Mouse (Mus musculus) liver, embryonic 14.5 days (tissue): ENCODE results near the gene Sesn3. TPM values are rescaled to one million over a fixed set of nuclear protein-coding genes. Genes with fewer than 3 reads are reported as not detected.

Experiments
- ATAC-seq: fragments of 200-750 bp; cut with Nextera tagmentation; 2 replicates; pipeline ENCODE4 v1.8.0; 2017; ENCODE audit warnings: moderate number of reproducible peaks, mild to moderate bottlenecking, moderate library complexity; ENCODE audit not compliant: insufficient read depth
- DNase-seq, 3 experiments: peaks; one replicate each; pipeline ENCODE4 v3.0.0-alpha.2; 2012 to 2013; ENCODE audit warnings: low read depth in 3 of 3, low spot score in 3 of 3
- H3K27ac ChIP-seq: fragments of 300-500 bp; sonication (generic); 2 replicates; pipeline ENCODE4 v1.5.1; 2014; ENCODE audit warnings: moderate library complexity, mild to moderate bottlenecking, control low read depth, inconsistent platforms
- H3K27me3 ChIP-seq: fragments of 300-500 bp; sonication (generic); 2 replicates; pipeline ENCODE4 v1.6.1; 2014; ENCODE audit warnings: mild to moderate bottlenecking, low read length, moderate library complexity; ENCODE audit not compliant: control insufficient read depth, insufficient read depth
- H3K36me3 ChIP-seq: fragments of 300-500 bp; sonication (generic); replicated peaks from 2 replicates; pipeline ENCODE4 v1.6.1; 2014; ENCODE audit warnings: low read depth; ENCODE audit not compliant: control insufficient read depth, insufficient read depth
- H3K4me1 ChIP-seq, 2 experiments: fragments of 200-500 bp in 1 of 2; fragments of 300-500 bp in 1 of 2; sonication (generic) in 1 of 2; replicated peaks; 2 replicates each; pipeline ENCODE4 v1.6.1; 2012 to 2014; ENCODE audit warnings: antibody characterized with exemption in 1 of 2, inconsistent platforms in 1 of 2, low read length in 1 of 2; ENCODE audit not compliant: control insufficient read depth in 2 of 2, insufficient read depth in 2 of 2
- H3K4me2 ChIP-seq: fragments of 300-500 bp; sonication (generic); 2 replicates; pipeline ENCODE4 v1.6.1; 2014; ENCODE audit warnings: low read depth, mild to moderate bottlenecking, control low read depth, moderate library complexity
- H3K4me3 ChIP-seq, 2 experiments: fragments of 200-500 bp in 1 of 2; fragments of 300-500 bp in 1 of 2; sonication (generic) in 1 of 2; 2 replicates each; pipeline ENCODE4 v1.5.1; 2012 to 2014; ENCODE audit warnings: low read depth in 2 of 2, low read length in 2 of 2, mild to moderate bottlenecking in 2 of 2, control low read depth in 1 of 2, inconsistent platforms in 1 of 2, moderate library complexity in 1 of 2; ENCODE audit not compliant: insufficient read depth in 1 of 2
- H3K9ac ChIP-seq: fragments of 300-500 bp; sonication (generic); replicated peaks from 2 replicates; pipeline ENCODE4 v1.6.1; 2014; ENCODE audit warnings: mild to moderate bottlenecking, control low read depth, moderate library complexity
- H3K9me3 ChIP-seq: fragments of 300-500 bp; sonication (generic); 2 replicates; pipeline ENCODE4 v1.6.1; 2016; ENCODE audit warnings: low read length, mixed read lengths; ENCODE audit not compliant: control insufficient read depth
- CTCF ChIP-seq: IDR thresholded peaks from 2 replicates; pipeline ENCODE4 v1.5.1; 2016; ENCODE audit warnings: antibody characterized with exemption, low read depth, control low read depth
- EP300 ChIP-seq: IDR thresholded peaks from 2 replicates; pipeline ENCODE4 v1.6.1; 2016; ENCODE audit warnings: antibody characterized with exemption, low read depth
- WGBS: fragments of 180-500 bp; shearing (Covaris S2); extraction: QIAGEN DNeasy Blood & Tissue Kit; methylation state at CpG from one replicate; pipeline ENCODE4 v1.1.7; 2014; ENCODE audit not compliant: insufficient replicate concordance; 5-methylcytosine and 5-hydroxymethylcytosine counted together
- polyA plus RNA-seq, 2 experiments: library from polyadenylated mRNA; depleted of rRNA in 1 of 2; stranded (reverse) in 1 of 2; unstranded in 1 of 2; fragments of >200 nt; fragmentation: Nextera tagmentation in 1 of 2; extraction: Ambion mirVana in 1 of 2; gene quantifications; 2 replicates each; pipeline versions ENCODE4 v1.2.1 to v1.2.3; 2012 to 2014

Gene Sesn3
- polyA plus RNA-seq, 2 experiments = 1.1 to 1.8 TPM

DNA sequence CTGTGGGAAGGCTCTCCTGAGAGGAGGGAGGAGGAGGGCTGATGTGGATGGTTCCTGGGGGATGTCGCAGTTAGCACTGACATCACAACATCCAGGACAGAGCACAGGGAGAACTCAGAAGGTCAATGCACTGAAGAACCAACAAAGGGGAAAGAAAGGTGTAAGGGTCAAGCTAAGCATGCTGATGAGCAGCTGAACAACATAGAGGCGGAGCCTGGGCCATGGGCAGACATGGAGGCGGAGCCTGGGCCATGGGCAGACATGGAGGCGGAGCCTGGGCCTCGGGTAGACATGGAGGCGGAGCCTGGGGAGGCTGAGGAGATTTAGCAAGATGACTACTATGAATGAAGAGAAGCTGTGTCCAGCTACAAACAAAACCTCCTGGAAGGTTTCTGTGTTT is 88.7 kb downstream of the Sesn3 start:
- no peak for TF ChIP-seq EP300
- no peak for TF ChIP-seq CTCF
- H3K27me3 ChIP-seq = no peaks in the 10 kb centered on the region
- 73% methylated on average over 6 of the region's 6 CpGs for WGBS
- H3K9me3 ChIP-seq = peaks cover 2% of the 10 kb centered on the region
- no peak overlapping the region for H3K4me2 ChIP-seq
- peaks cover 16% of the 10 kb centered on the region for H3K36me3 ChIP-seq
- no peak for DNase-seq
- H3K9ac ChIP-seq = no peak overlapping the region
- H3K4me1 ChIP-seq = peaks cover 49 to 56% of the 10 kb centered on the region in 2 experiments
- peak; percentile 56; the same call in 1 of the 2 replicates for ATAC-seq
- no peak overlapping the region for H3K4me3 ChIP-seq
- no peak overlapping the region; the same call in 1 of the 2 replicates for H3K27ac ChIP-seq

GRCm38 (mm10) chr9:14364719-14365118 is 89.9 kb downstream of the Sesn3 start:
- H3K9ac ChIP-seq = peak overlapping the region; percentile 46; the same call in 1 of the 2 replicates
- H3K4me2 ChIP-seq = peak overlapping the region; percentile 33

DNA sequence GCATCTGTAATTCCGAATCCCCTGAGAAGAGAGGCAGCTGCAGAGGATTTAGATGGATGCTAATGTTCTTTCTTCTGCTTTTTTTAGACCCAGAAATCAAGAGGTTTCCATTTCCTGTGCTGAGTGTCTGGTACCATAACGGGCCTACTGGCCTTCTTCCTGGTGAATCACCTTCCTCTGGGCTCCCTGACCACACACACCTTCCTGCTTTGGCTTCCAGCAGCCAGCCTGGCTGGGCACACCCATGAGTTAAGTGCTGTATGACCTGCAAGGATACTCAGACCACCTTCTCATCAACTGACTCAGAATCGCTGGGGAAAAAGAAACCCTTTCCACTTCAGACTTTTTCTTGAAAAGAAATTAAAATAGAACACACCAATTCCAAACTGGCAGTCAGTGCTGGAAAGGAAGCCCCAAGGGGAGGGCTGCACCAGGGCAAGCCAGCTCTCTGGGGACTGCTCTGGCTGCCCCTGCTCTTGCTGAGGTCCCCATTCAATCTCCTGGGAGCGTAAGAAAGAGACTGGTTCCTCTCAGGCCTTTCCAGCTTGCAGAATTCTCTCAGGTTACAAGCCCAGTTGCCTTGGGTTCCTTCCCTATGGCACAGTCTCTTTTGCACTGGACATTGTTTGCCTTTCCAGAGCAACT is 90.7 kb downstream of the Sesn3 start:
- TF ChIP-seq EP300 (no peak), CTCF (no peak)
- H3K9me3 ChIP-seq = peaks cover 7% of the 10 kb centered on the region
- peak overlapping the region; percentile 33; the same call in 1 of the 2 replicates for H3K4me2 ChIP-seq
- H3K4me3 ChIP-seq = no peak overlapping the region
- peaks cover 66 to 73% of the 10 kb centered on the region in 2 experiments for H3K4me1 ChIP-seq
- H3K9ac ChIP-seq = peak overlapping the region; percentile 46
- H3K27ac ChIP-seq = peak overlapping the region; percentile 68
- WGBS = 50% methylated on average over 4 of the region's 4 CpGs
- H3K36me3 ChIP-seq = peaks cover 18% of the 10 kb centered on the region
- no peaks in the 10 kb centered on the region for H3K27me3 ChIP-seq
- no peak for ATAC-seq
- no peak for DNase-seq

More at GRCm38 (mm10) chr9:14364719-14365118, 89.9 kb downstream of the Sesn3 start:
- peaks cover 19% of the 10 kb centered on the region for H3K36me3 ChIP-seq
- peaks cover 7% of the 10 kb centered on the region for H3K9me3 ChIP-seq
- ATAC-seq (no peak), DNase-seq (no peak)
- H3K4me1 ChIP-seq = peaks cover 58 to 65% of the 10 kb centered on the region in 2 experiments
- H3K27ac ChIP-seq = peak overlapping the region; percentile 68
- H3K4me3 ChIP-seq = no peak overlapping the region
- H3K27me3 ChIP-seq = no peaks in the 10 kb centered on the region
- 67% methylated on average over 9 of the region's 9 CpGs for WGBS
- TF ChIP-seq EP300 = no peak
- TF ChIP-seq CTCF = no peak

- peak; percentile 9; the same call in 1 of the 2 replicates for ATAC-seq
- no peak for DNase-seq
- Histone ChIP-seq H3K4me2 (peak overlapping the region; percentile 4), H3K4me3 (no peak overlapping the region), H3K9me3 (peaks cover 7% of the 10 kb centered on the region), H3K4me1 (peaks cover 80 to 83% of the 10 kb centered on the region in 2 experiments), H3K27me3 (no peaks in the 10 kb centered on the region), H3K9ac (no peak overlapping the region), H3K27ac (peak overlapping the region; percentile 10), H3K36me3 (peaks cover 25% of the 10 kb centered on the region)
- TF ChIP-seq CTCF (no peak), EP300 (no peak)
- WGBS = 62% methylated on average over 4 of the region's 4 CpGs
These were observed 93.0 kb downstream of the Sesn3 start for GRCm38 (mm10) chr9:14367850-14368249.

DNA sequence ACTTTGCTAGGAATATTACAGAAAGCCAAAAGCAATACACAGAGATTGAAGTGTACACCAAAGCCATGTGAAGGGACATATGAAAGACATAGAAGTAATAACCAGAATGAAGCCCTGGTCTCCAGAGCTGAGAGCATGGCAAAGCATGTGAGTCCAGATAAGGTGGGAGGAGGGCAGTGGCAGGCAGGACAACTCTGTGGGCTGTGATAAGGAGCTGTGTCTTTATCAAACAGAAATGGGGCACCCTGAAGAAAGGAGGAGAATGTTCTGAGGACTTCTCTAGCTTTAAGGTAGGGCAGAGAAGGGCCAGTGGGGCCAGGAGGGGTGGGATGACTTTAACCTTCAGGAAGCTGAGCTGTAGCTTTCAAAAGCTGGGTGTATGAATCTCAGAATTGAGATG is 94.4 kb downstream of the Sesn3 start:
- H3K4me2 ChIP-seq = peak overlapping the region; percentile 70
- peaks cover 7% of the 10 kb centered on the region for H3K9me3 ChIP-seq
- TF ChIP-seq CTCF = no peak
- TF ChIP-seq EP300 = peak; percentile 95
- H3K36me3 ChIP-seq = peaks cover 37% of the 10 kb centered on the region
- DNase-seq (peak; percentile 87 to 91 (median 89)), ATAC-seq (peak; percentile 94)
- H3K9ac ChIP-seq = peak overlapping the region; percentile 68
- peaks cover 67 to 76% of the 10 kb centered on the region in 2 experiments for H3K4me1 ChIP-seq
- peak overlapping the region; percentile 99 for H3K27ac ChIP-seq
- H3K4me3 ChIP-seq = peak overlapping the region; percentile 18 to 40; a peak in 3 of 4 replicates
- no peaks in the 10 kb centered on the region for H3K27me3 ChIP-seq
